Mouse (Mus musculus): ENCODE data around the gene Uqcc2. TPM values are rescaled to one million over a fixed set of nuclear protein-coding genes. Genes with fewer than 3 reads are reported as not detected.

The Uqcc2 gene
- polyA plus RNA-seq, 1 experiment from 2014 or later: 326 TPM

- DNase-seq (ENCODE audit: low spot score) (peak; percentile 62), ATAC-seq (ENCODE audit: low FRiP score) (no peak)
- Histone ChIP-seq H3K4me1 (replicated peaks; ENCODE audit: control insufficient read depth, insufficient read depth, low read length) (0 out of 2 replicates have a peak, but pooled peaks cover 2% of the 10 kb centered on the region), H3K4me3 (ENCODE audit: low read depth, low read length) (no peak overlapping the region), H3K36me3 (ENCODE audit: control insufficient read depth, insufficient read depth, low read length) (no peaks in the 10 kb centered on the region), H3K9ac (ENCODE audit: low read depth, low read length) (no peak overlapping the region), H3K27me3 (ENCODE audit: control insufficient read depth, insufficient read depth, low read length) (no peaks in the 10 kb centered on the region), H3K9me3 (ENCODE audit: control insufficient read depth, low read length) (no peaks in the 10 kb centered on the region), H3K4me2 (replicated peaks; ENCODE audit: low read depth, low read length) (no peak overlapping the region), H3K27ac (ENCODE audit: low read depth, low read length) (no peak overlapping the region)
- WGBS: 34% methylated on average over 12 of the region's 12 CpGs
These were observed 46.3 kb downstream of the Uqcc2 start for GRCm38 (mm10) chr17:27087426-27087825.

DNA sequence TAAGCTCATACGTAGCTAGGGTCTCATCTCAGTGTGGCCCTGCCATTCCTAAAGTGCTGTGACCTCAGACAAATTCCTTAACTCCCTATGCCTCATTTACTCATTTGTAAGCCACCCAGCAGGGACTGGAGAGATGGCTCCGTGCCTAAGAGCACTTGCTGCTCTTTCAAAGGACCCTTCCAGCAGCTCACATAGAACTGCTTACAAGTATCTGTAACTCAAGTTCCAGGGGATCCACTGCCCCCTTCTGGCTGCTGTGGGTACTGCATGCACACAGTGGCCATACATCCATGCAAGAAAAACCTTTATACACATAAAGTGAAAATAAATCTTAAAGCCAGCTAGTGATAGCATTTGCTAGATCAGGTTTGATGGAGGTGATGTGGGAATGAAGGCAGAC lies 48.0 kb downstream of the Uqcc2 start:
- H3K9ac ChIP-seq (ENCODE audit: low read depth, low read length): no peak overlapping the region
- no peaks in the 10 kb centered on the region for H3K36me3 ChIP-seq (ENCODE audit: control insufficient read depth, insufficient read depth, low read length)
- H3K27me3 ChIP-seq (ENCODE audit: control insufficient read depth, insufficient read depth, low read length): no peaks in the 10 kb centered on the region
- H3K4me3 ChIP-seq (ENCODE audit: low read depth, low read length): no peak overlapping the region
- H3K9me3 ChIP-seq (ENCODE audit: control insufficient read depth, low read length): no peaks in the 10 kb centered on the region
- DNase-seq (ENCODE audit: low spot score) (peak; percentile 72), ATAC-seq (ENCODE audit: low FRiP score) (no peak)
- 0 out of 2 replicates have a peak, but pooled peaks cover 2% of the 10 kb centered on the region for H3K4me1 ChIP-seq (replicated peaks; ENCODE audit: control insufficient read depth, insufficient read depth, low read length)
- WGBS: 46% methylated on average over 2 of the region's 2 CpGs
- H3K27ac ChIP-seq (ENCODE audit: low read depth, low read length): no peak overlapping the region
- no peak overlapping the region for H3K4me2 ChIP-seq (replicated peaks; ENCODE audit: low read depth, low read length)

DNA sequence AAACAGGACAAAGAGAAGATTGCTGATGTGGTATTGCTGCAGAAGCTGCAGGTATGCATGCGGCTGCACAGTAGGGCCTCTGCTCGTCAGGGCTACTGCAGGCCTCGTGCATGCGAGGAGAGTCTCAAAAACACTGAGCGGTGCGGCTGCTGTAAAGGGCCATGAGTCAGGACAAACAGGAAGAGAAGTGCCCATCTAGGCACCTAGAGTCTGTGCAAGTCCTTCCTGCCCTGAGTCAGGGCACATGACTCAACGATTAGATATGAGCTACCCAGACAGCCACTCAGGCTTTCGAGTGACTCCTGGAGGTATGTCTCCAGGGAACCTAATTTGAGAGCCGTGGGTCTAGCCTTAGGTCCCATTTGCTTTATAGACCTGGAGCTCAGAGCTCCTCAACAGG lies 50.1 kb downstream of the Uqcc2 start:
- H3K4me1 ChIP-seq (replicated peaks; ENCODE audit: control insufficient read depth, insufficient read depth, low read length): 0 out of 2 replicates have a peak, but pooled peaks cover 2% of the 10 kb centered on the region
- WGBS: 81% methylated on average over 9 of the region's 9 CpGs
- DNase-seq (ENCODE audit: low spot score) (no peak), ATAC-seq (ENCODE audit: low FRiP score) (no peak)
- H3K27me3 ChIP-seq (ENCODE audit: control insufficient read depth, insufficient read depth, low read length): no peaks in the 10 kb centered on the region
- no peak overlapping the region for H3K4me2 ChIP-seq (replicated peaks; ENCODE audit: low read depth, low read length)
- H3K4me3 ChIP-seq (ENCODE audit: low read depth, low read length): no peak overlapping the region
- H3K27ac ChIP-seq (ENCODE audit: low read depth, low read length): no peak overlapping the region
- H3K9me3 ChIP-seq (ENCODE audit: control insufficient read depth, low read length): no peaks in the 10 kb centered on the region
- no peaks in the 10 kb centered on the region for H3K36me3 ChIP-seq (ENCODE audit: control insufficient read depth, insufficient read depth, low read length)
- no peak overlapping the region for H3K9ac ChIP-seq (ENCODE audit: low read depth, low read length)

DNA sequence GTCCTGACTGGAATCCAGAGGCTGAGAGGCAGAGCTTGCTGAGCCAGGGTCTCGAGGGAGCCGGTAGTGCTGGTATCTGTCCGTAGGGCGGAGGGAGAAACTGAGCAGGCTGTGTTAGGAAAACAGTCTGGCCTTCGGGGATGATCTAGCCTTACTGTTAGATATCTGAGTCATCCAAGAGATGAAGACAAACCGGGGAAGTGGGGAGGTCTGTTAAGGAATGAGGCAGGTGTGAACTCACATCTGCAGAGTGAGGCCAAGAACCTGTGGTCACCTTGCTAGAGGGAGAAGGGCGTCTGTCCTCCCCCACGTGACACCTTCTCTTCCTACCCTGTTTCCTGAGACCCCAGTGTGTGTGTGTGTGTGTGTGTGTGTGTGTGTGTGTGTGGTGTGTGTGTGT lies 50.9 kb downstream of the Uqcc2 start:
- Histone ChIP-seq H3K4me2 (replicated peaks; ENCODE audit: low read depth, low read length) (no peak overlapping the region), H3K27me3 (ENCODE audit: control insufficient read depth, insufficient read depth, low read length) (no peaks in the 10 kb centered on the region), H3K9ac (ENCODE audit: low read depth, low read length) (no peak overlapping the region), H3K9me3 (ENCODE audit: control insufficient read depth, low read length) (peaks cover 2% of the 10 kb centered on the region; the same call in 1 of the 2 replicates), H3K27ac (ENCODE audit: low read depth, low read length) (no peak overlapping the region), H3K36me3 (ENCODE audit: control insufficient read depth, insufficient read depth, low read length) (no peaks in the 10 kb centered on the region), H3K4me3 (ENCODE audit: low read depth, low read length) (no peak overlapping the region), H3K4me1 (replicated peaks; ENCODE audit: control insufficient read depth, insufficient read depth, low read length) (0 out of 2 replicates have a peak, but pooled peaks cover 2% of the 10 kb centered on the region)
- no peak for ATAC-seq (ENCODE audit: low FRiP score)
- 70% methylated on average over 8 of the region's 8 CpGs for WGBS
- no peak for DNase-seq (ENCODE audit: low spot score)

GRCm38 (mm10) chr17:27081868-27082267 lies 51.8 kb downstream of the Uqcc2 start:
- H3K36me3 ChIP-seq (ENCODE audit: control insufficient read depth, insufficient read depth, low read length): no peaks in the 10 kb centered on the region
- WGBS: 87% methylated on average over 5 of the region's 5 CpGs
- ATAC-seq (ENCODE audit: low FRiP score): no peak

DNA sequence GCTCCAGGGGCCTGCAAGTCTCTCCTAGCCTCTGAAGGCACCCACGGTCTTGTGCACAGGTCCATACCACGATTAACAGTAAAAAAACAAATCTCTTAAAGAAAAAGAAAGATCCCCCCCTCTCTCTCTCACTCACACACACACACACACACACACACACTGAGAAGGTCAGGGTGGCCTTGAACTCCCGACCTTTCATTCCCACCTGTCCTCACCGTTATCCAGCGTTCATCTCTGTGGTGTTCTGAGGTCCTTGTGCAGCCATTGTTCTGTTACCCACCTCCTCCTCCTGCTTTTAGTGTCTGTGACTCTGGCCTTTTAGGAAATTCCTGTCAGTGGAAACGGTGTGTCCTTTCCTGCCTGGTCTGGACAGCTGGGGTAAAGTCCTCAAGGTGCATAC lies 55.2 kb downstream of the Uqcc2 start:
- Histone ChIP-seq H3K4me1 (replicated peaks; ENCODE audit: control insufficient read depth, insufficient read depth, low read length) (no peaks in the 10 kb centered on the region), H3K27me3 (ENCODE audit: control insufficient read depth, insufficient read depth, low read length) (no peaks in the 10 kb centered on the region), H3K4me3 (ENCODE audit: low read depth, low read length) (no peak overlapping the region), H3K4me2 (replicated peaks; ENCODE audit: low read depth, low read length) (no peak overlapping the region), H3K9ac (ENCODE audit: low read depth, low read length) (no peak overlapping the region), H3K27ac (ENCODE audit: low read depth, low read length) (no peak overlapping the region), H3K36me3 (ENCODE audit: control insufficient read depth, insufficient read depth, low read length) (no peaks in the 10 kb centered on the region), H3K9me3 (ENCODE audit: control insufficient read depth, low read length) (peaks cover 3% of the 10 kb centered on the region; the same call in 1 of the 2 replicates)
- DNase-seq (ENCODE audit: low spot score): no peak
- WGBS: 84% methylated on average over 6 of the region's 6 CpGs
- no peak for ATAC-seq (ENCODE audit: low FRiP score)

More at GRCm38 (mm10) chr17:27081868-27082267, 51.8 kb downstream of the Uqcc2 start:
- H3K4me1 ChIP-seq (replicated peaks; ENCODE audit: control insufficient read depth, insufficient read depth, low read length): no peaks in the 10 kb centered on the region
- H3K27ac ChIP-seq (ENCODE audit: low read depth, low read length): no peak overlapping the region
- H3K4me3 ChIP-seq (ENCODE audit: low read depth, low read length): no peak overlapping the region
- no peak overlapping the region for H3K4me2 ChIP-seq (replicated peaks; ENCODE audit: low read depth, low read length)
- H3K27me3 ChIP-seq (ENCODE audit: control insufficient read depth, insufficient read depth, low read length): no peaks in the 10 kb centered on the region
- H3K9me3 ChIP-seq (ENCODE audit: control insufficient read depth, low read length): peaks cover 3% of the 10 kb centered on the region; the same call in 1 of the 2 replicates
- no peak overlapping the region for H3K9ac ChIP-seq (ENCODE audit: low read depth, low read length)
- DNase-seq (ENCODE audit: low spot score): no peak

DNA sequence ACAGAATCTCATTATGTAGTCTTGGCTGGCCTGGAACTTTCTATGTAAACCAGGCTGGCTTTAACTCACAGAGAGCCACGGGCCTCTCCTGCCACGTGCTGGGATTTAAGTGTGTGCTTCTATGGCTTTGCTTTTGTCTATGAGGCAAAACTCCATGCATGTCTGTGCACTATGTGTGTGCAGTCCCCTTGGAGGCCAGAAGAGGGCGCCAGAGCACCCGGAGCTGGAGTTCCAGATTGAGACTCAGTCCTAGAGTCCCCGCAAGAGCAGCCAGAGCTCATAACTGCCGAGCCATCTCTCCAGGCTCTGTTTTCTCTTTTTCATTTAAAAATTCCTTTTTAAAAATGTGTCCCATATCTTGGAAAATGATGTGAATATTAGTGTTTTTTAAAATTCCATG lies 55.8 kb downstream of the Uqcc2 start:
- no peak overlapping the region for H3K4me2 ChIP-seq (replicated peaks; ENCODE audit: low read depth, low read length)
- 76% methylated on average over 6 of the region's 6 CpGs for WGBS
- H3K9me3 ChIP-seq (ENCODE audit: control insufficient read depth, low read length): peaks cover 3% of the 10 kb centered on the region; the same call in 1 of the 2 replicates
- no peak overlapping the region for H3K4me3 ChIP-seq (ENCODE audit: low read depth, low read length)
- H3K27me3 ChIP-seq (ENCODE audit: control insufficient read depth, insufficient read depth, low read length): no peaks in the 10 kb centered on the region
- H3K4me1 ChIP-seq (replicated peaks; ENCODE audit: control insufficient read depth, insufficient read depth, low read length): no peaks in the 10 kb centered on the region
- no peak overlapping the region for H3K27ac ChIP-seq (ENCODE audit: low read depth, low read length)
- ATAC-seq (ENCODE audit: low FRiP score) (no peak), DNase-seq (ENCODE audit: low spot score) (peak; percentile 27)
- H3K9ac ChIP-seq (ENCODE audit: low read depth, low read length): no peak overlapping the region
- H3K36me3 ChIP-seq (ENCODE audit: control insufficient read depth, insufficient read depth, low read length): no peaks in the 10 kb centered on the region

DNA sequence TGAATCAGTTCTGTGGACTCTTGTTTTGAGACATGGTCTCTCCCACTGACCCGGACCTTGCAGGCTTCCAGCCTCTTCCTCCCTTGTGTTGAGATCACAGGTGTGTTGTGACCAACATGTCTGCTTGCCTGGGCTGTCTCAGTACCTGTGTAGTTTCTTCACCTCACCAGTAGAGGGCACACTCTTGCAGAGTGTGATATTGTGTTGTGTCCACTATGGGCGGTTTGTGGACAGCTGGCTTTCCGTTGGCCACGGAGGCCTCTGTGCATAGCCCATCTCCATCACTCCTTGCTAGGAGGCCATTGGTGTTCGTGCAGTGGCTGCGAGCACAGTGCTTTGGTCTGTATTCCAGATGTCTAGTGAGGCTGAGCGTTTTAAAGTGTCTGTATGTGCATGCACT lies 56.6 kb downstream of the Uqcc2 start:
- DNase-seq (ENCODE audit: low spot score): no peak
- Histone ChIP-seq H3K4me1 (replicated peaks; ENCODE audit: control insufficient read depth, insufficient read depth, low read length) (no peaks in the 10 kb centered on the region), H3K9me3 (ENCODE audit: control insufficient read depth, low read length) (peaks cover 3% of the 10 kb centered on the region; the same call in 1 of the 2 replicates), H3K4me2 (replicated peaks; ENCODE audit: low read depth, low read length) (no peak overlapping the region), H3K9ac (ENCODE audit: low read depth, low read length) (no peak overlapping the region), H3K36me3 (ENCODE audit: control insufficient read depth, insufficient read depth, low read length) (no peaks in the 10 kb centered on the region), H3K27me3 (ENCODE audit: control insufficient read depth, insufficient read depth, low read length) (no peaks in the 10 kb centered on the region), H3K4me3 (ENCODE audit: low read depth, low read length) (no peak overlapping the region), H3K27ac (ENCODE audit: low read depth, low read length) (no peak overlapping the region)
- ATAC-seq (ENCODE audit: low FRiP score): no peak
- WGBS: 96% methylated on average over 7 of the region's 7 CpGs

DNA sequence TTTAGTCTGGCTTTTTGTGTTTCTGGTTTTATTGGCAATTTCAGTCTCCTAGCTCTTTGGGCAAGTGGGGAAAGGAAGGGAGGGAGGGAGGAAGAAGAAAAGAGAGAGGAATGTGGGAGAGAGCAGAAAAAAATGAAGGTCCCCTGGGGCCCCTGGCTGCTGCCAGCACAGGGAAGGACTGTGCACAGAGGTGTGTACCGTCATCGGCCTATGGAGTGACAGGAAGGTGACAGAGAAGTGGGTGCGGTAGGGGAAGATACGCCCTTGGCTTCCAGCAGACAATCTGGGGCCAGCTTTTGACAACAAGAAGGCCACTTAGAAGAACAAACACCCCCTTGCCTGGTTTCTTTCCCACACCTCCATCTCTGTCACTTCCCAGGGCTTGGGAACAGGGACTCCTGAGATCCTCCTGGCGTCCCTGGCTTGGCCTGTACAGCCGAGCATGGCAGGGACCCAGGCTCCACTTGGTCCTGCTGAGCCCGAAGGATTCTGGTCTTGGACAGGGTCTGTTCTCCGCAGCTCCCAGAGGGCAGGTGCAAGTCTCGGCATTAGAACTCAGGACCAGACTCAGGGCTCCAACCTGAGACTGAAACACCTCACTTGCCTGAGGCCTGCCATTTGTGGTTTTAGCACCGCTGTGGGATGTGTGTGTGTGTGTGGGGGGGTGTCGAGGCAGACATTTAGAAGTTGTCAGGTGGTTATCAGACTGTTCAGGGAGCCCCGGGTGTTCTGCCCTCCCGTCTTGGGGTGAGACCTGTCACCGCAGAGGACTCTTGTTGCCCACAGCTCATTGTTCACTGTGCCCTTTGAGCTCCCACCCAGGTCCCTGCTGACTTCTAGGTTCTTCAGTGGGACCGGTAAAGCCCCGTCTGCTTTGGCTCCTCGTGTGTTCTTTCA lies 58.6 kb downstream of the Uqcc2 start:
- no peaks in the 10 kb centered on the region for H3K27me3 ChIP-seq (ENCODE audit: control insufficient read depth, insufficient read depth, low read length)
- H3K4me2 ChIP-seq (replicated peaks; ENCODE audit: low read depth, low read length): no peak overlapping the region
- 85% methylated on average over 17 of the region's 17 CpGs for WGBS
- no peak overlapping the region for H3K4me3 ChIP-seq (ENCODE audit: low read depth, low read length)
- H3K4me1 ChIP-seq (replicated peaks; ENCODE audit: control insufficient read depth, insufficient read depth, low read length): no peaks in the 10 kb centered on the region
- ATAC-seq (ENCODE audit: low FRiP score) (no peak), DNase-seq (ENCODE audit: low spot score) (no peak)
- H3K27ac ChIP-seq (ENCODE audit: low read depth, low read length): no peak overlapping the region
- no peaks in the 10 kb centered on the region for H3K36me3 ChIP-seq (ENCODE audit: control insufficient read depth, insufficient read depth, low read length)
- peaks cover 3% of the 10 kb centered on the region; the same call in 1 of the 2 replicates for H3K9me3 ChIP-seq (ENCODE audit: control insufficient read depth, low read length)
- no peak overlapping the region for H3K9ac ChIP-seq (ENCODE audit: low read depth, low read length)

All from hindbrain, embryonic 11.5 days (tissue).